Mouse (Mus musculus) spleen, postnatal 4 days (tissue): ENCODE measurements around the gene Stx5a.

ENCODE experiments used
- DNase-seq, 2 experiments: peaks; one replicate each; pipeline ENCODE4 v3.0.0; 2022; ENCODE audit warnings: low spot score in 2 of 2

Gene Stx5a

DNA sequence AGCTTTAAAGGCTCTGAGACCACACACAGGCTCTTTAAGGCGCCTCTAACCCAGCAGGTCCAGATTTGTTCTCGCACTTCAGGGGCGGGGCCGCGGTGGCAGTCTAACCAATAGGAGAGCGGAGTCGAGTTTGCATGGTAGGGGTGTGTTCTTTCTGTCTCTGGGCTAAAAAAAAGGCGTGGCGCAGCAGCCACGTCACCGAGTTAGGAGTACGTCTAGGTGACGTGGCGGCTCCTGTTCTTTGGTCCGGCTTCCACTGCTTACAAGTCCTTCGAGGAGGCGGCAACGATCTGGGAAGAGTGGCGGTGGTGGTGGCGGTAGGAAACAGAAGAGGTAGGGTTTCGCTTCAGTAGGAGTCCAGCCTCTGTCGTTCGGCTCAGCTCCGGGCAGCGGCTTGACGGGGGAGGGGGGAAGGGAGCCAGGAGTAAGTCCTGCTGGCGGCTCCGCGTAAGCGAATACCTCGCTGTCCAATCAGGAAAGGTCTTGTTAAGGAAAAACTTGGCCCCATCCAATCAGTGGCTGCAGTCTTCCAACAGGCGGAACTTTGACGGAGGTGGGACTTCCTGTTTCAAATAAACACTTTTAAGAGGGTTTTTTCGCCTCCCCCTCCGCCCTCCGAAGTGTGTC is at the start of gene Stx5a:
Stx5a (plus strand) TSS at position 171 of the 627 bp plus-strand sequence.
- peak; percentile 93 to 95 for DNase-seq

DNA sequence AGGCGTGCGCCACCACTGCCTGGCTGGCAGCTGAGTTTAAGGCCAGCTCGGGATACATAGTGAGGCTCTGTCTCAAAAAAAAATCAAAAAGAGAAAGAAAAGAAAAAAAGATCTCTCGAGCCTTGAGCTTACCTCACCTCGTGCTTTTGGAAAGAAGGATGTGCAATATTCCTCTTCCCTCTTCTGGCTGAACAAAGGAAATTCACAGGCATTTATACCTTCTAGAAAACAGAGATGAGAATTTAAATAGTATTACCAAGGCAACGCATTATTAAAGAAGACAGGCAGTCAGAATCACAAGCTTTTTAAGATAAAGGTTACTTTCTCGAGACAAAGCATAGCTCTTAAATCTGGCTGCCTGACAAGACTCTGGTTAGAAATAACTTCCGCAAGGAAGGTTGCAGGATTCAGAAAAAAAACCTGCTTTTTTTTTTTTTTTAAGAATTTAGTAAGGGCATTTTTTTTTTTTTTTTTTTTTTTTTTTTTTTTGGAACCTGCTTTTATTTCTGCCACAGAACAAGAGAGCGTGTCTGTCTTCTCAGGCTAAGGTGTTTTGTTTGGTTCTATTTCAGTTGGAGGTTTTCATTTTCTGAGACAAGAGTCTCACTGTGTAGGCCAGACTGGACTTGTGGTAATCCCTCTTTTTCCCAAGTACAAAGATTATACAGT is 49.2 kb upstream of the Stx5a start:
- no peak for DNase-seq

DNA sequence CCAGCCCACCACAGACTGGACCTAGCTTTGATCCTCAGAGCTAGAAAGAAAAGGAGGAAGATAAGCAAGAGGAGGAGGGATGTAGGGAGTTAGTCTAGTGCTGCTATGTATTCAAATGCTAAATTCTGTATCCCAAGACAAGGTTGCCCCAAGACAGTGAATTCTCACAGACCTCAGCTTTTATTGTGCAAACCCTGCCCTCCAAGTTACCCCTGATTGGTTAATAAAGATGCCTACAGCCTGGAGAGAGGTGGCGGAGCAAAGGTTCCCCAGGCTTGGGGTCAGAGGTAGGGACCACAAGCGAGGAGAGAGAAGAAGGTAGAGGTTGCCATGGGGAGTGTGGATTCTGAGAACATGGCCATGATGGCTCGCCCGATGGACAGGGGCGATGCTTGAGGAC is 48.5 kb upstream of the Stx5a start:
- no peak for DNase-seq

DNA sequence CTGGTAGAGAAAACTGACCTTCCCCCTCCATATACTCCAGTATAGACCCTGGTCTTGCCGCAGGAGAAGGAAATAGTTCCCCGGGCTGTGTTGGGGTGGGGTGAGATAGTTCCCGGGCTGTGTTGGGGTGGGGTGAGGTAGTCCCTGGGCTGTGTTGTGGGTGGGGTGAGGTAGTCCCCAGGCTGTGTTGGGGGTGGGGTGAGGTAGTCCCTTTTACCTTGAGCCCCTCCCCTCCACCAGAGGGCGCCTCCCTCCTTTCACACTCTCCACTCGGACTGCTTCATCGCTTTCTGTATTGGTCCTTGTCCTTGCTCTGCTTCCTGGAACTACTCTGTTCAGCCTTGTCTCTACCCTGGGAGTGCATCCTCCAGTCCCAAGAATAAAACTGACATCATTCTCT is 45.9 kb upstream of the Stx5a start:
- peak; percentile 64 to 86 for DNase-seq

DNA sequence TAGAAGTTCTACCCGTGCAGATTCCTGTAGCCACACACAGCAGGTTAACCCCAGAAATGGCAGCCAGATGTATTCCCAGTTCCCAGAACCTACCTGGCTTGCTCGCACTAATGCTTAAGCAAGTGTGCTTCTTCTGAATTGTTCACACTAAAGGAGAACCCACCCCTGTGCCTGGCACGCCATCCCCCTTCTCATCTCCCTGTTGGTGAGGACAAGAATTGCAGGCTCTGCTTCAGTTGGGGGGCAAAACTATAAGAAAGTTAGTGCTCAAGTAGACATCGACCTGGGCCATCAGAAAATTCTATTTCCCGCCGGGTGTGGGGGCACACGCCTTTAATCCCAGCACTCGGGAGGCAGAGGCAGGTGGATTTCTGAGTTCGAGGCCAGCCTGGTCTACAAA is 41.6 kb upstream of the Stx5a start:
- DNase-seq = no peak

DNA sequence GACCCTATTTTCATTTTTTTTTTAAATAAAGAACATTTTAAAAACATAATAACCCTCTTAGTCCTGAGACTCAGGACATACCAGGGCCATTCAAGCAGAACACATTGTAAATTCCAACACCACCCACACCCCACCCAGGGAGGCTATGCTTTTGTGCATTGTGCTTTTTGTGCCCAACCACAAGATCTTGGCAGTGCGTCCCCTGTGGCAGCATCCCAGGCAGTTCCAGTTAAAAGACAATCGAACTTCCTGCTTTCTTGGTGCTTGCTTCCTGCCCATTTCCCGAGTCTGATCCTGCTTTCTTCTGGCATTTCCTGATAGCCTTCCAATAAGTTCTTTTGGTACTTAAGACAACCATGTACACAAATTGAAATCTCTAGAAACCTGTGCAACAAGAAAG is 38.8 kb upstream of the Stx5a start:
- DNase-seq = no peak

DNA sequence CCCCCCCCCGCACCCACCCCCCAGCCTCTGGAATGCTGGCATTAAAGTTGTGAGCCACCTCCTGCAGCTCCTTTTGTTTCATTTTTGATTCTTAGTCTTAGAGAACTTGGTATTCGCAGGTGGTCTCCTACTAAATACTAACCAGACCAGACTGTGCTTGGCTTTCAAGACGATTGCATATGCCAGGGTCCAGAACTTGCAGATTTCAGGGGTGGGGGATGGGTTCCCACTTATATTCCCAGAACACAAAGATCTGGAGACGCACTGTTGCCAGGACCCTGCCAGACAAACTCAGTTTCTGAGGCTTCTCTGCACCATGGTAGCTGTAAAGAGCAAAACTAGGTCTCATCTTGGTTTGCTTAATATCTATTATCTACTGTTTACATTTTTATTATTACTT is 37.6 kb upstream of the Stx5a start:
- DNase-seq = no peak

DNA sequence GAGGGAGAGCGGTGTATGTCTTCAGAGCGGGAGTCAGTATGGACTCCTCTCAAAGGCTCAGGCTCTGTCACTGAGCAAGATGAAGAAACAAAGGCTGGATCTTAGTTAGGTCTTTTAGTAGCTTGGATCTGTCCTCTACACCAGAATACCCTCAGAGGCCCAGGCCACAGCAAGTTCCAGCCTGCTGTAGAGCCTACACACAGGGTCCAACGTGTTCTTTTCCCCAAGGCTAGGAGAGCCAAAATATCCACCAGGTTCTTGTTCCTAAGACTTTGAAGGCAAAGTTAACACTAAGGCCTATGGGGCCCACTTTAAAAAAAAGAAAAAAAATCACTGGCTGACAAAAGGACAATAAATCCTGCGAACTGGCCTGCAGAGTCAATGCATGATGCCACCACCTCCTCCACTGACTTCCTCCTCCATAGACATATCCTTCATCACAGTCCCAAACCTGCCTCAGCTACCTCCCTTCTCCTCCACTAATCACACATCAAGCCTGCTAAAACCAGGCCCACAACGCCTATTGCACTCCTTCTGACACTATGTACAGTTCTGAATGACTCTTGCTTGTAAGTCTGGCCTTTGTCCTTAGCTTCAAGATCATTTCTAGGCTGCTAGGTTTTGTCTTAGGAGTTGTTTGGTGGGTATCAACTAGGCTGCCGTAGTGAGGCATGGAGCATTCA is 36.0 kb upstream of the Stx5a start:
- DNase-seq = no peak

DNA sequence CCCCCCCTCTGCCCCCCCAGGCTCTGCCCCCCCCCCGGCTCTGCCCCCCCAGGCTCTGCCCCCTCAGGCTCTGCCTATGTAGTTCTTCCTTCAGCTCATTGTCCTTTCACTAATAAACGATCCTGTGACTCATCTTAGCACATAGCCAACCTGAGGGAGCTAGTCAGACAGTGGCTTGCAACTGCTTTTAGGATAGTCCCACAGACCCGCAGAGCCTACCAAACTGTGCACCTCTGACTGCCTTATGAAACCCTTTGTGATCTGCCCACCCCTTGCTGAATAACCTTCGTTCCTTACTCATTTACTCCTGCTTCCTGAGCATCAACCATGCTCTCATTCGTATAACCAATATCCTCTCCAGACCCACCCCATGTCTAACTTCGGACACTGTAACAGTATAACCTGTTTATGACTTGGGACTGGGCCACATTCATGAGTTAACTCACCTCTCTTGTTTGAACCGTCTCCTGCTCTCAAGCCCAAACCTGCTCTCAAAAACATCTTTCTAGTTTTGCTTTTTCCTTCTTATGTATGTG is 35.0 kb upstream of the Stx5a start:
- DNase-seq = no peak

DNA sequence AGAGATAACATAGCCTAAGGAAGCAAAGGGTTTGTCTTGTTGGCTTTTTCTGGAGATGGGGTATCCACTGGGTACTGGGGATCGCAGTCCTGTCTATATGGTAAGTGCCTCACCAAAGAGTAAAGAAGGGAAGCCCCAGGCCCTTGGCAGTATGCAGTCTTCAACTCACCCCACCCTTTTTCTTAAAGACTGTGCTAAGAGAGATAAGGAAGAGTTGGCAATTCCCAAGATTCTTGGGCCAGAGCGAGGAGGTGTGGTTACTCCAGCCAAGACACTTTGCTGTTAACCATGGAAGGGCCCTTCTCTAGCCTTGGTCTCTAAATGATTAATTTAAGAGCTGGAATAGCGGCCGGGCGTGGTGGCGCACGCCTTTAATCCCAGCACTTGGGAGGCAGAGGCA is 34.3 kb upstream of the Stx5a start:
- no peak for DNase-seq

DNA sequence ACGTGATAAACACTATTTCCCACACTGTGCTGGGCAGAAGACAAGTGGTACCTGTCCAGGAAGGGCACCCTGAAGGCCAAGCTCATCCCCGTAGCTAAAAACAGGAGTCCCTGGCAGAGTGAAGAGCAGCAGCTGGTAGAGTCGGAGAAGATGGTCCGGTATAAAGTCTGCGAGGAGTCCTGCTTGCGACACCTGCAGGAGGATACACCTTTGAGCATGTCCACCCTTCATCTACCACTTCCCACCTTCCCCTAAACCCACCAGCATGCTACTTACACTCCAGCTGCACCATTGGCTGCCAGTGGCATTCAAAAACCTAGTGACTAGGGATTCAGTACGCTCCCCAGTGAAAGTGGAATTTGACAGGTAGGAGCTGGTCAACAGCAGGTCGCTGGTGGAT is 32.3 kb upstream of the Stx5a start:
- DNase-seq = no peak

DNA sequence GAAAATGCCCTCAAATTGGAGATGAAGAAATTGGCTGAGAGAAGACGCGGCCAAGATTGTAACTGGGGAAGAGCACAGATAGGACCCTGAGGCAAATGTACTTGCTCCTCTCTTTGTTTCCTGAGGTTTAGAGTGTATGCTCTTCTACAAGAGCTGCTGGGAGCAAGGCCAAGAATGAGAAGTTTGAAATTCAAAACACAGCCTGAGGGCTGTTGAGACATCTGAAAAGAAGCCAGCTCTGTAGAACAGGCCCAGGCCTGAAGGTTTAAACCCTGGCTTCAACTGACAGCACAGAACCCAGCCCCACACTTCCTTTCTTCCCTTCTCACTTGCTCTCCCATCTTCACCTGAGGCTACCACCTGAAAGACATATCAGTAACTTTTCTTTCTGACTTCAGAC is 31.2 kb upstream of the Stx5a start:
- DNase-seq = no peak

DNA sequence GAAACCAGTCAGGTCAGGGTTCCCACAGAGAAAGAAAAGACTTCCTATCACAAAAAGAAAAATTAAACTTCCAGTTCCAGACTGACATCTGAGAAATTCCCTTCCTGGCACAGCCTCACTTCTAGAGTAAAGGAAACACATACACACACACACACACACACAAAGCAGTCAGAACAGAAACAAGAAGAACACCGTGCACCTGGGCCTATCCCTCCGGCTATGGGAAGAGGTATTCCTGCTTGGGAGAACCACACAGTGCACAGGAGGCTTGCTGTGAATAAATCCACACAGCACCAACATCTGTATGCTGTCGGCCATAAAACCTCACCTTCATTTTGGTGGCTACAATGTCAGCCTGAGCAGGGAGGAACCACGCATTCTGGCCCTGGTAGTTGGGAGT is 29.7 kb upstream of the Stx5a start:
- no peak for DNase-seq

DNA sequence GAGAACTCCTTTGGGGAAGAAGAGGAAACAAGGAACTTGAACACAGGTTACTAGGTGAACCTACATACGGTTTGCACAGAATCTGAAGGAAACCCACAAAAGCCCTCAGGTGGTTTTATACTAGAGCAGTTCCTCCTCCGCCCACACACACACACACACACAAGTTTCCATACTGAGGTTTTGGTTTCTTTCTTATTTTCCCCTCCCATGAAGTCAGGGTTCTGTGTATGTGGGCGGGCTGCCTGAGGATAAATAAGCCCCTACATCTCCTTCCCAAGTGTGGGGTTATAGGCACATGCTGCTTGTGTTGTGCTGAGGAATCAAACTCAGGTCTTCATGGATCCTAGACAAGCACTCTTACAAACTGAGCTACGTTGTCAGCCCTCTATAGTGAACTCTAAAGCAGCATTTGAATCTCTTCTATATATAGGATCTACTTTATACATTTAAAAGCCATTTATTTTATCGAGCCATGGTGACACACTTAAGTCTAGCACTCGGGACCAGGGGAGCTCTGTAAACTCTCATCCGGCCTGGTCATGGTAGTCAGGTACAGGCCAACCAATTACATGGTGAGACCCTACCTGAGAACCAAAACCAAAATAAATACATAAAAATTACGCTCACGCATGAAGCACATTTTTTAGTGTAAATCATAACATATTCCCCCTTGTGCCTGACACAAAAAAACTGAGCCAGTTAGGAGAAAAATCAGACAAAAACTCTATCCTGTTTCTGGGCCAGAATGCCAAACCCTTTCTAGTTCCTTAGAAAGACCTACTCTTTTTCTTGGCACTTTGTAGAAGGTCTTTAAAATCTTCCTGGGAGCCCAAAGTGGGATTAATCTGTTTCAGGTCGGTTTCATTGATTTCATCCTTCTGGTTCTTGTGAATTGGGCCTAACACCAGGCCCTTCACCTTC is 29.0 kb upstream of the Stx5a start:
- no peak for DNase-seq

DNA sequence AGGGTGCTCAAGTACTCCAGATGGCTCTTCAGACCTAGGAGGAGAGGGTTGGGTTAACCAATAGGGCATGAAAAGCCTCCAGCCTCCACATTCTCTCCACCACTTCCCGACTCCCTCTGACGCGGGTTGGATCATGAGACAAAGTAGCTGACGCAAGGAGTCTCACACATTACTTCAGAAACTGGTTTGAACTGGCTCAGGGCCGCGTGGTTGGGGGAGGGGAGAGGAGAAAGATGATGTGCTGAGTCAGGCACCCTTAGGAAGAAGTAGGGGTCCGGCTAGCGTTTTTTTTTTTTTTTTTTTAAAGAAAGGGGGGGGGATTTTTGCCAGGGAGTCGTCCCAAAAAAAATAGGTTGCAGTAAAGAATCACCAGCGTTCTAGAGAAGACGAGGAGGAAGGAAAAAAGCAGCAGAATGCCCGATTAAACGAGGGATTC is 28.3 kb upstream of the Stx5a start:
- peak; percentile 75 to 85 for DNase-seq

DNA sequence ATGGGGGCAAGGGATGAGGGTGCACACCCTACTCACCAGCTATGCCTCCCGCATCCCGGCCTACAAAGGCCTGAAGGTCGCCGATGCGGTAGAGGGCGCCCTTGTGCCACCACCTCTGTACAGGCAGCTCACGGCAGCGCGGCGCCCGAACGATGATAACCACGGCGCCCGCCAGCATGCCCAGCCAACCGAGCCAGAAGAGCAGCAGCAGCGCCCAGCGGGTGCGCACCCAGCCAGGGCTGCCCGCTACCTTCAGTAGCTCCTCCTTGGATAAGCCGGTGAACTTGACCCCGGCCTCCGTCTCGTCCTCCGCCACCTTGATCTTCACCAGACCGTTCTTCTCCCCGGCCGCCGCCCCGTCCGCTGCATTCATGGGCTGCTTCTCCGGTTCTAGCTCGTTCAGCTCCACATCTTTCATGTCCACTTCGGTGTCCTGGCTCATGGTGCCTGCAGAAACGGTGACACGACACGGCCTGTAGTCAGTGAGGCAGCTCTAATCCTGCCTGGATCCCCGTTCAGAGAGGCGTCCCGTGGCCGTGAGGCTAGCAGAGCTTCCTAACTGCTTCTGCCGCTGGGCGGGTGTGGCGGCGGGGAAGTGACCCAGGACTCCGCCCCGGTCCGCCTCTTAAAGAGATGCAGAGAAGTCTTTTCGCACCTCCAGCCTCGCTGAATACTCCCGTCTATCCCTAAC is 27.8 kb upstream of the Stx5a start:
- DNase-seq = peak; percentile 97 to 99

DNA sequence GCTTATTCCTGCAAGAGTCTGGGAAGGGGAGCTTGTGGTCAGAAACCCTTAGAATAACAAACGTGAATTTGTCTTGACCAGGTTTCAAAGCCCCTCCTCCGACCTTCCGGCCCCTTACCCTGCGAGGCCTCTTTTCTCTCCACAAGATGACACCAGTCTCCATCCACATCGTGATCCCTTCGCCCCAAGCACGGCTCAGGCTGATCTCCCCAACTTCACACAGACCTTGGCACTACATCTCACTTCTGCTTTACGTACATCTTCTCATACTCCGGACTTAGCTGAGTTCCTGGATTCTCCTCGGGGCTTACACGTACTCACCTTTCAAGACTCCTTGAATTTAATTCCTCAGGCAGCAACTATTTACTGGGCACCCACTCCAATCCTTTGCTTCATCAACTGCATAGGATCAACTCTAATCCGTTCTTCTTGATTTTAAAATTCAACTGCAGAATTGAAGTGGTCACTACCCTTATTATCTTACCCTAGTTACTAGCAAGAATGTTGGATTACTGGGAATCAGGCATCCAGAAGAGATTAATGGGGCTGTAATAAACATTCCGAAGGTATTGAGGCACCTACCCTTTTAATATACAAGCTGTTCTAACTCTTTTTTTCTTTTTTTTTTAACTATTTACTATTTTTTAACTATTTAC is 27.1 kb upstream of the Stx5a start:
- DNase-seq = no peak

DNA sequence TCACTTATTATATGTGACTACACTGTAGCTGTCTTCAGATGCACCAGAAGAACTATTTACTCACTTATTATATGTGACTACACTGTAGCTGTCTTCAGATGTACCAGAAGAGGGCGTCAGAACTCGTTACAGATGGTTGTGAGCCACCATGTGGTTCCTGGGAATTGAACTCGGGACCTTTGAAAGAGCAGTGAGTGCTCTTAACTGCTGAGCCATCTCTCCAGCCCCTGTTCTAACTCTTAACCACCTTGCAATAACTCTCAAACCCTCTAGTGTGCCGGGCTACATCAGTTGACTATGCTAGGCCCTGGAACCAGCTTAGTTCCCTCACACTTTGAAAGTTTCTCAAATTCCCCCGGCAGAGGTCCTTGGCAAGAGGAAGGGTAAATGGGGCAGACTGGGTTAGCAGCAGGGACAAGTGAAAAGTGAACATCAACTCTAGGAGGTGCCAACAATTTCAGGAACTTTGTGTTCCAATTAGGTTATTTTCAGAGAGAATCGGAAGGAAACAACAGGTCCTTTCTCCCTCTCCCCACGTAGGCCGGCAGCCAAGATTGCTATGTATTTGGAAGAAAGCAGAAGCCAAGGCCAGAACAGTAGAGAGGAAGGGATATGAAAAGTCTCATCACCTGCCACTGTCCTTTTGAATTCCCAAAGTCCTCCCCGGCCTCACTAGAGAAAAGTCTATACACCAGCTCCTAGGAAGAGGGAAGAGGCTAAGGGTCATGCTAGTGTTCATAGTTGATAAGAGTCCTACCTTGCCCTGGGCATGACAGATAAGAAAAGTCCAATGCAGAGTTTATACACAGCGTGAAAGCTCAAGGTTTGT is 26.3 kb upstream of the Stx5a start:
- DNase-seq = peak; percentile 58 to 69

DNA sequence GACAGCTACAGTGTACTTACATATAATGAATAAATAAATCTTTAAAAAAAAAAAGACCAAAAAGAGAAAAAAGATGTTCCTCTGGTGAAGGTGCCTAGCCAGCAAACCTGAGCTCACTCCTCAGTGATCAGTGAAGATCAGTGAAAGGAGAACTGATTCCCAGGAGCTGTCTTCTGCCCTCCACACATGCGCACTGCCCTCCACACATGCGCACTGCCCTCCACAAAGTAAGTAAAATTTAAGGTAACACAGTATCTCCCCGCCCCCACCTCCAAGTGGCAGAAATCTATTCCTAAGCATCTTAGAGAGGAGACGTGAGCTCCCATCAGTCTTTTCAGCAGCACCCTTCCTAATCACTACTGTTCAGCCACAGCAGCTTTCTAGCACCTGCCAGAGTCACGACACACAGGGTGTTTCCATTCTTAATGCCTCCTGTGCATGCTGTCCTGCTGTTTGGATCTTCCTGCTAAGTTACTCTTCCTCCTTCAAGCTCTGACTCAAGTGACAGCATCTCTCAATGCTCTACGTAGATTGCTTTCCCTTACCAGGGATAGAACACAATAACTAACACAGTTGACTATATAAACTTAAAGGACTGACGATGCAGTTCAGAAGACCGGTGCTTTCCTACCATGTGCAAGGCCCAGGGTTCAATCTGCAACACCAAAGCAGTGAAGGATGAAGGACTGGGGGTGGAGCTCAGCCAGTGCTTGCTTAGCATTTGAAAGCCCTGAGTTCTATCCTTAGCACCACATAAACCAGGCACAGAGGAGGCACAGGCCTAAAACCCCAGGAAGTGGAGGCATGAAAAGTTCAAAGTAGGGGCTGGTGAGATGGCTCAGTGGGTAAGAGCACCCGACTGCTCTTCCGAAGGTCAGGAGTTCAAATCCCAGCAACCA is 25.1 kb upstream of the Stx5a start:
- peak in 1 of 2 experiments; percentile 28 for DNase-seq
